Mouse (Mus musculus): ENCODE results near the gene Rps18. TPM values are rescaled to one million over a fixed set of nuclear protein-coding genes. Genes with fewer than 3 reads are reported as not detected.
"Not testable (repeated sequence)": the region's sequence is repeated elsewhere in the genome, so short reads cannot be mapped to it uniquely, and the experiment has no call there.

Gene Rps18
- polyA plus RNA-seq, 2 experiments, result 1,098 to 1,411 TPM

DNA sequence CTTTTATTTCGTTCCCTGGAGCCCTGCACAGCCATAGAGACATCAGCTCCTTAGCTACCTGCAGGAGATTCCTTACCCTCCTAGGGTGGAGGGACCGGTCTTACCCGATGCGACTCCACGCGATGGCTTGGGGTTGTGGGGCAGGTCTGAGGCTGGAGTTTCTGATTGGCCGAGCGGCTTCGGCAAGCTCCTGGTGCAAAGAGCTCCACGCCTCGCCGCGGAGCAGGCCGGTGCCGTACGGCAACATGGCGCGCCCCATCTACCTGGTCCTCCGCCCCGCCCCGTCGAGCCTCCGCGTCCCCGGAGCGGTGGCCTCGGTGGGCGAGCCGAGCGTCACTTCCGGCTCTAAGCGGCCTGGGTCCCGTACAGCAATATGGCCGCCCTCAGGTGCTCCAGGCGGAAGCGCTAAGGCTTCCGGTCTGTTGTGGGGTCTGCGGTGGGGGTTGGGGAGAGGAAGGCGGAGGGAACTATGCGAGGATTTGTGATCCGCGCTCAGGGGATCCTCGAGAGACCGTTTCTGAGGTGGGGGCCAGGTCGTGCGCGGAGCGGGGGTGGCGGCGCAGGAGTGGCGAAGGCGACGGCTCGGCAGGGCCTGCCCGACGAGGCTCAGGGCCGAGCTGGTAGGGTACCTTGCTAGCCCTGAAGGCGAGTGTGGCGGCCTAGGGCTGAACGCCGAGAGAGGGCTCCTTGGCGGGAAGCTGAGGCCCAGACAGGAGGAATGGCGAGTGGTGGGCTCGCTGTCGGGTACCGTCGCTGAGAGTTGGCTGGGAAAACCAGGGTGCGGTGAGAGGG is 46.5 kb downstream of the Rps18 start, which contains the start of gene Daxx:
Daxx (plus strand) TSS at position 338 of the 792 bp plus-strand sequence.
- H3K4me1 ChIP-seq (replicated peaks; ENCODE audit: control insufficient read depth in 2 of 2, insufficient read depth in 2 of 2, low read length in 1 of 2), result peaks cover 6 to 15% of the 10 kb centered on the region in 2 experiments
- H3K36me3 ChIP-seq (replicated peaks; ENCODE audit: control insufficient read depth, insufficient read depth, low read depth), result peaks cover 27% of the 10 kb centered on the region
- no peak for TF ChIP-seq EP300 (IDR thresholded peaks at IDR 0.05; ENCODE audit: low read depth)
- no peak for TF ChIP-seq CTCF (IDR thresholded peaks at IDR 0.05; ENCODE audit: low read depth)
- peak within 1 kb of the TSS; percentile 98 for H3K9ac ChIP-seq (replicated peaks)
- H3K4me3 ChIP-seq (ENCODE audit: insufficient read depth in 1 of 2, low read depth in 2 of 2, low read length in 2 of 2), result peak within 1 kb of the TSS; percentile 73 to 97
- H3K4me2 ChIP-seq (ENCODE audit: low read depth), result peak within 1 kb of the TSS; percentile 98
- H3K27ac ChIP-seq, result peak within 1 kb of the TSS; percentile 87
- DNase-seq (ENCODE audit: low read depth in 3 of 3, low spot score in 3 of 3), result peak; percentile 92 to 93 (median 92)
- peak; percentile 93 for ATAC-seq (ENCODE audit: insufficient read depth)
- no peaks in the 10 kb centered on the region for H3K27me3 ChIP-seq (ENCODE audit: control insufficient read depth, insufficient read depth, low read length)
- WGBS (ENCODE audit: insufficient replicate concordance), result under 1% methylated on average over 68 of the region's 68 CpGs
- H3K9me3 ChIP-seq (ENCODE audit: control insufficient read depth, low read length), result no peaks in the 10 kb centered on the region

GRCm38 (mm10) chr17:33908331-33909076 is 47.3 kb downstream of the Rps18 start:
- Histone ChIP-seq H3K27me3 (ENCODE audit: control insufficient read depth, insufficient read depth, low read length) (no peaks in the 10 kb centered on the region), H3K4me1 (replicated peaks; ENCODE audit: control insufficient read depth in 2 of 2, insufficient read depth in 2 of 2, low read length in 1 of 2) (peaks cover 14 to 17% of the 10 kb centered on the region in 2 experiments), H3K36me3 (replicated peaks; ENCODE audit: control insufficient read depth, insufficient read depth, low read depth) (peaks cover 20% of the 10 kb centered on the region), H3K4me2 (ENCODE audit: low read depth) (peak overlapping the region; percentile 98), H3K27ac (peak overlapping the region; percentile 87), H3K4me3 (ENCODE audit: insufficient read depth in 1 of 2, low read depth in 2 of 2, low read length in 2 of 2) (peak overlapping the region; percentile 73 to 97), H3K9ac (replicated peaks) (peak overlapping the region; percentile 98), H3K9me3 (ENCODE audit: control insufficient read depth, low read length) (no peaks in the 10 kb centered on the region)
- ATAC-seq (ENCODE audit: insufficient read depth) (peak; percentile 57), DNase-seq (ENCODE audit: low read depth in 3 of 3, low spot score in 3 of 3) (no peak)
- TF ChIP-seq EP300 (IDR thresholded peaks at IDR 0.05; ENCODE audit: low read depth) (no peak), CTCF (IDR thresholded peaks at IDR 0.05; ENCODE audit: low read depth) (no peak)
- 1% methylated on average over 42 of the region's 44 CpGs for WGBS (ENCODE audit: insufficient replicate concordance)

- H3K27ac ChIP-seq, result not testable (repeated sequence)
- H3K4me1 ChIP-seq (replicated peaks; ENCODE audit: control insufficient read depth in 2 of 2, insufficient read depth in 2 of 2, low read length in 1 of 2), result peaks cover 30 to 40% of the 10 kb centered on the region in 2 experiments
Observed at GRCm38 (mm10) chr17:33904835-33905234, 51.0 kb downstream of the Rps18 start, which contains the start of gene Platr17. TSS of gene Platr17 (plus strand) at chr17:33905135.

GRCm38 (mm10) chr17:33903911-33904651 is 51.7 kb downstream of the Rps18 start:
- peaks cover 36 to 48% of the 10 kb centered on the region in 2 experiments for H3K4me1 ChIP-seq (replicated peaks; ENCODE audit: control insufficient read depth in 2 of 2, insufficient read depth in 2 of 2, low read length in 1 of 2)
- 63% methylated on average over 6 of the region's 6 CpGs for WGBS (ENCODE audit: insufficient replicate concordance)
- H3K36me3 ChIP-seq (replicated peaks; ENCODE audit: control insufficient read depth, insufficient read depth, low read depth); H3K27me3 ChIP-seq (ENCODE audit: control insufficient read depth, insufficient read depth, low read length); H3K9me3 ChIP-seq (ENCODE audit: control insufficient read depth, low read length); H3K9ac ChIP-seq (replicated peaks); H3K4me2 ChIP-seq (ENCODE audit: low read depth); H3K27ac ChIP-seq; DNase-seq (ENCODE audit: low read depth in 3 of 3, low spot score in 3 of 3); H3K4me3 ChIP-seq (ENCODE audit: insufficient read depth in 1 of 2, low read depth in 2 of 2, low read length in 2 of 2); ATAC-seq (ENCODE audit: insufficient read depth): not testable (repeated sequence)

More at GRCm38 (mm10) chr17:33904835-33905234, 51.0 kb downstream of the Rps18 start, which contains the start of gene Platr17:
- DNase-seq (ENCODE audit: low read depth in 3 of 3, low spot score in 3 of 3); H3K9ac ChIP-seq (replicated peaks); H3K4me3 ChIP-seq (ENCODE audit: insufficient read depth in 1 of 2, low read depth in 2 of 2, low read length in 2 of 2); H3K36me3 ChIP-seq (replicated peaks; ENCODE audit: control insufficient read depth, insufficient read depth, low read depth); H3K4me2 ChIP-seq (ENCODE audit: low read depth); ATAC-seq (ENCODE audit: insufficient read depth); H3K9me3 ChIP-seq (ENCODE audit: control insufficient read depth, low read length); H3K27me3 ChIP-seq (ENCODE audit: control insufficient read depth, insufficient read depth, low read length): not testable (repeated sequence)
- WGBS (ENCODE audit: insufficient replicate concordance), result 33% methylated on average over 3 of the region's 4 CpGs

Data from liver, embryonic 14.5 days (tissue).